Mouse (Mus musculus) hindbrain, postnatal 0 days (tissue): Measurements from ENCODE around the gene Rapgef5. TPM values are rescaled to one million over a fixed set of nuclear protein-coding genes. Genes with fewer than 3 reads are reported as not detected.

Source experiments
- ATAC-seq: fragments of 200-750 bp; cut with Nextera tagmentation; 2 replicates; pipeline ENCODE4 v1.8.0; 2017; ENCODE audit warnings: mild to moderate bottlenecking, moderate TSS enrichment, moderate library complexity
- DNase-seq: peaks from one replicate; pipeline ENCODE4 v3.0.0-alpha.2; 2015; ENCODE audit warnings: low spot score
- H3K27ac ChIP-seq: fragments of 300-500 bp; sonication (generic); 2 replicates; pipeline ENCODE4 v1.5.1; 2014; ENCODE audit warnings: mild to moderate bottlenecking
- H3K27me3 ChIP-seq: fragments of 300-500 bp; sonication (generic); 2 replicates; pipeline ENCODE4 v1.6.1; 2014; ENCODE audit warnings: low read length, mixed read lengths; ENCODE audit not compliant: insufficient read depth
- H3K36me3 ChIP-seq: fragments of 300-500 bp; sonication (generic); 2 replicates; pipeline ENCODE4 v1.6.1; 2014; ENCODE audit warnings: low read length, mixed read lengths; ENCODE audit not compliant: insufficient read depth
- H3K4me1 ChIP-seq: fragments of 300-500 bp; sonication (generic); 2 replicates; pipeline ENCODE4 v1.6.1; 2014; ENCODE audit warnings: antibody characterized with exemption, low read length, mixed read lengths; ENCODE audit not compliant: insufficient read depth
- H3K4me2 ChIP-seq: fragments of 300-500 bp; sonication (generic); 2 replicates; pipeline ENCODE4 v1.6.1; 2014; ENCODE audit warnings: low read depth, mild to moderate bottlenecking, low read length, moderate library complexity, mixed read lengths
- H3K4me3 ChIP-seq: fragments of 300-500 bp; sonication (generic); 2 replicates; pipeline ENCODE4 v1.5.1; 2014; ENCODE audit warnings: low read length
- H3K9ac ChIP-seq: fragments of 300-500 bp; sonication (generic); replicated peaks from 2 replicates; pipeline ENCODE4 v1.6.1; 2014; ENCODE audit warnings: mild to moderate bottlenecking, low read length, moderate library complexity, mixed read lengths
- H3K9me3 ChIP-seq: fragments of 300-500 bp; sonication (generic); 2 replicates; pipeline ENCODE4 v1.6.1; 2016; ENCODE audit warnings: low read length, mixed read lengths
- CTCF ChIP-seq: IDR thresholded peaks from 2 replicates; pipeline ENCODE4 v1.5.1; 2016; ENCODE audit warnings: antibody characterized with exemption, control low read depth, low read depth
- WGBS: fragments of 180-500 bp; shearing (Covaris S2); extraction: QIAGEN DNeasy Blood & Tissue Kit; methylation state at CpG from one replicate; pipeline ENCODE4 v1.1.7; 2014; 5-methylcytosine and 5-hydroxymethylcytosine counted together
- polyA plus RNA-seq: library from polyadenylated mRNA; unstranded; fragments of >200 nt; fragmentation: Nextera tagmentation; extraction: Ambion mirVana; gene quantifications from 2 replicates; pipeline ENCODE4 v1.2.1, GENCODE M21; 2015
- total RNA-seq: library from RNA; depleted of rRNA; stranded (reverse); fragments of >200 nt; gene quantifications from 2 replicates; pipeline ENCODE4 v1.2.3, GENCODE M21; 2014

The Rapgef5 gene
- total and polyA plus RNA-seq, 2 experiments from 2014 or later = 25.5 to 38.4 TPM

DNA sequence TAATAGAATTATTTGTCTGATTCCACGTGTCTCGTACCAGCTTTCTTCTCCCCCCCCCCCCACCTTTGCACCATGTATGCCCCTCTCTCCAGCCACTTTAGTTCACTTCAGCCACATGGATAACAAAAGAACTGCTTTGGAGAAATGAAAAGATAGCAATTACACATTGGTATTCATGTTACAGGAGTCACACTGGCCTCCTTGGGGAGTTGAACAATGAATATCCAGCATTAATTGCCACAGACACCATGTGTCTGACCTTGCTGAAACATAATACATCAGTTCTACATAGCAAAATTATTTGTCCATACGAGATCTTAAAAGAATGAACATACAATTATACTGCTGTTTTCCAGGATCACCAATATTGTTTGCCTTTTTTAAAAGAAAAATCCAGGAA is 170.5 kb downstream of the Rapgef5 start:
- no peaks in the 10 kb centered on the region for H3K9me3 ChIP-seq
- no peak for TF ChIP-seq CTCF
- WGBS = 41% methylated on average over 3 of the region's 3 CpGs
- DNase-seq = no peak
- H3K4me2 ChIP-seq = no peak overlapping the region
- H3K27ac ChIP-seq = no peak overlapping the region
- no peak for ATAC-seq
- no peak overlapping the region for H3K4me3 ChIP-seq
- H3K36me3 ChIP-seq = no peaks in the 10 kb centered on the region
- no peaks in the 10 kb centered on the region for H3K27me3 ChIP-seq
- peaks cover 7% of the 10 kb centered on the region for H3K4me1 ChIP-seq
- no peak overlapping the region for H3K9ac ChIP-seq

DNA sequence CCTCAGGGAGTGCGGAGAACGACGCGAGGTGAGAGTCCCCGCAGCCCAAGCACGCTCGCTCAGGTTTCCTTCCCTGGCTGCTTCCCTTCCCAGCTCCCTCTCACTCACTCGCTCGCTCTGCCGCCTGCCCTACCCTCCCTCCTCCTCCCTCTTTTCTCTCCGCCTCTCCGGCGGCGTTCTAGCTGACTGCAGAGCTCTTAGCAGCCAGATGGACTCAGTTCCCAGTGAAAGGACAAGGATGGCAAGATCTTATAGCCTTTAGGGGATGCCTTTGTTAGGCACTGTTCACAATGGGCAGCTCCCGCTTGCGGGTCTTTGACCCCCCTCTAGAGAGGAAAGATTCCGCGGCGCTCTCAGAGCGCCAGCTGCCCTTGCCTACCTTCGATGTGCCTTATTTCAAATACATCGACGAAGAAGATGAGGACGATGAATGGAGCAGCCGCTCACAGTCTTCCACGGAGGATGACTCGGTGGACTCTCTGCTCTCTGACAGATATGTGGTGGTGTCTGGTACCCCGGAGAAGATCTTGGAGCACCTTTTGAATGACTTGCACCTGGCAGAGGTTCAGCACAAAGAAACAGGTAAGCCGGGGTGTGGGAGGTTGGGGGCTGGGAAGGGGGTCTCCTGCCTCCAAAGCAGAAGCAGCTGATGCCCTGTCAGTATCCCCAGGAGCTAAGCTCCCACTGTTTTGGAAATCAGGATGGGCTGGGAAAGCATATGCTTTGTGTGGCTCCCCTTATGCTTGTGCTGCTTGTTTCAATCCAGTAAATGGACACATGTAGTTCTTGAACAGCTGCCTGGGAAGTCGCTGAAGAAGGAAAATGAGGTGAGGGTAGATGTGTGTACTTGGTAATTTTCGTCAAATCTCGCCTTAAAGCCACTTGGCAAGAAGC is 172.6 kb downstream of the Rapgef5 start:
- Histone ChIP-seq H3K27ac (peak overlapping the region; percentile 92), H3K36me3 (no peaks in the 10 kb centered on the region), H3K4me3 (peak overlapping the region; percentile 54), H3K9me3 (no peaks in the 10 kb centered on the region), H3K4me1 (peaks cover 11% of the 10 kb centered on the region), H3K9ac (peak overlapping the region; percentile 64), H3K4me2 (peak overlapping the region; percentile 63), H3K27me3 (no peaks in the 10 kb centered on the region)
- peak; percentile 83 for DNase-seq
- peak; percentile 89 for ATAC-seq
- 8% methylated on average over 32 of the region's 32 CpGs for WGBS
- 0 out of 2 replicates have a peak, but pooled peaks have one; percentile 20 for TF ChIP-seq CTCF

DNA sequence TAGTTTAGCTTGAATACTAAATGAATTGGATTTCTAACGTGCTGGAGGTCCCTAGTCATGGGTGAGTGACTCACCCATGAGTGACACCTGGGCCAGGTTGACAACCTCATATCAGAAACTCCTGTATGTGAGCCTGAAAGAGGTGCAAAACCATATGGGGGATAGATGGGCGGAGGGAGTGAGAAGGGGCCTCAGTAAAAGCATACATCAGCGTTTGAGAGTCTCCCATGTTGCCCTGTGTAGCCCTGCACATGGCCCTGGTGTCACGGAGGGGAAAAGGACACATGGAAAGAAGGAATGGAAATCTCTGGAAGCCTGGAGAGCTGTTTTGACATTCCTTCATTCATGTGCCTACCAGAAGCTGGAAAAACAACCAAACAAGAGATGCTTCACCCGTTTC is 175.1 kb downstream of the Rapgef5 start:
- no peak for TF ChIP-seq CTCF
- no peak for ATAC-seq
- Histone ChIP-seq H3K27me3 (no peaks in the 10 kb centered on the region), H3K27ac (no peak overlapping the region), H3K4me2 (peak overlapping the region; percentile 63), H3K36me3 (no peaks in the 10 kb centered on the region), H3K9me3 (no peaks in the 10 kb centered on the region), H3K4me1 (peaks cover 4% of the 10 kb centered on the region; the same call in 1 of the 2 replicates), H3K9ac (0 out of 2 replicates have a peak overlapping the region, but pooled peaks have one; percentile 17), H3K4me3 (peak overlapping the region; percentile 54)
- no peak for DNase-seq
- WGBS = 65% methylated on average over 5 of the region's 5 CpGs

DNA sequence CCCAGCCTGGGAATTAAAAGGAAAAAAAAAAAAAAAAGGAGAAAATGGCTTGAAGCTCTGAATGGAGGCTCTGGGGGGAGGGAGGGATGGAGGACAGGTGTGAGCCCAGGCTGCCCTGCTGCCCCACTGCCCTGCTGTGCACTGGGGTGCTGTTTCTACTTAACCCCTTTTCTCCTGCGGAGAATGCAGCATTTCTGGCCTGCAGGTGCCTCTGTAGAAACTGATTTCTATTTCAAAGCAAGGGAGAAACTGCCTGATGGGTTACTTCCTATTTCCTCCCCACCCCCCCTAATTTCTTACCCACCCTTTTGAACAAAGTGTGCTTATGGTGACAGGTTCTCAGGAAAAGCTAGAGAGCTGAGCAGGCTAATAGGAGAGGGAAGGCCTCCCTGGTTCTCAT is 176.5 kb downstream of the Rapgef5 start:
- Histone ChIP-seq H3K4me2 (peak overlapping the region; percentile 63), H3K4me3 (no peak overlapping the region), H3K9me3 (no peaks in the 10 kb centered on the region), H3K27me3 (no peaks in the 10 kb centered on the region), H3K4me1 (peaks cover 4% of the 10 kb centered on the region; the same call in 1 of the 2 replicates), H3K36me3 (no peaks in the 10 kb centered on the region), H3K27ac (no peak overlapping the region), H3K9ac (no peak overlapping the region; the same call in 1 of the 2 replicates)
- ATAC-seq = no peak
- 50% methylated on average over 1 of the region's 1 CpGs for WGBS
- DNase-seq = no peak
- no peak for TF ChIP-seq CTCF

DNA sequence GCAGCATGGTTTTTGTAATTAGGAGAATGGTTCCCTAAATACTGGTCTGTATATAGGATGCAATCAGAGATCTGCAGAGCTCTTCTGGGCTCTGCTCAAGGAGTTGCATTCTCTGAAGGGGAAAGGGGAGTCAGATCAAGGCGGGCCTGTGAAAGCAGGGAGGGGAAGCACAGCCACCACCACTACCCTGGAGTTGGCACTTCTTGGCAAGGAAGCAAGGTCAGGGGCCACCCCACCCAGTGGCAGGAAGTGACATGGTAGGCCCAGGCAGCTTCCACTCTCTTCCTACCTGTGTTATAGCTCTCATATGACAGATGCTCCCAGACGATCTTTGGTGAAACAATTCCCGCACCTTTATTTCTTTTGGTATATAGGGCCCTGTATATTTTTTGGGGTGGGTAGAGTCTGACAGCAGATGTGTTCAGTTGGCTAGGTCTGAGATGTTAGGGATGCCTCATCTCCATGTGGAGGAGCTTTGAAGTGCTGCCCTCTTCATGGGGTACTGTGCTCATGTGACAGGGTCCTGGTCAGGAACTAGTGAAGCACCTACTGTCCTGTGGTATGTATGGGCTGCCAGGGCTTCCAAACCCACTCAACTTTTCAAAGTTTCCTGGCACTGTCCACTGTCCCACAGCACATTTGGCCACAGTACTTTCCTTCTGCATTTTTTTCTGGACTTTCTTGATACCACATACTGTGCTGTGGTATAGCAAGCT is 183.8 kb downstream of the Rapgef5 start:
- H3K27ac ChIP-seq = no peak overlapping the region
- H3K9ac ChIP-seq = no peak overlapping the region
- no peaks in the 10 kb centered on the region for H3K36me3 ChIP-seq
- DNase-seq (no peak), ATAC-seq (peak; percentile 24; the same call in 1 of the 2 replicates)
- no peaks in the 10 kb centered on the region for H3K27me3 ChIP-seq
- WGBS = 84% methylated on average over 3 of the region's 3 CpGs
- no peaks in the 10 kb centered on the region for H3K9me3 ChIP-seq
- TF ChIP-seq CTCF = no peak
- 0 out of 2 replicates have a peak, but pooled peaks cover 5% of the 10 kb centered on the region for H3K4me1 ChIP-seq
- no peak overlapping the region for H3K4me3 ChIP-seq
- no peak overlapping the region for H3K4me2 ChIP-seq

DNA sequence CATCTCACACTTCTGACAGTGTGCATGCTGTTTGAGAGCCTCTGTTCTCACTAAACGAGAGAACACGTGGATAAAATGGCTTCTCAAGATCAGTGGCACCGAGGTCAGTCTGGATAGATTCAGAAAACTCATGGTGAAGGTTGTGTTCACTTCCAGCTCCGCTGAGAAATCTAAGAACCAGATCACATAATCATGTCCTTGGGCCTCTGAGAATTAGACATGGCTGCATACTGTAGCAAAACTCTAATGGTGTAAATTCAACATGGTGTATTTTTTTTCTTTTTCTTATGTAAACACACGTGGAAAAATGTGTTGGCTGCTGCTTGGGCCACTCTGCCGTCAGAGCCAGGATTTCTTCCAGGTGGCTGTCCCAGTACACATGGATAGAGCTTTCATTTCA is 184.6 kb downstream of the Rapgef5 start:
- no peaks in the 10 kb centered on the region for H3K9me3 ChIP-seq
- no peak overlapping the region for H3K9ac ChIP-seq
- no peak overlapping the region for H3K4me3 ChIP-seq
- H3K4me2 ChIP-seq = no peak overlapping the region
- no peaks in the 10 kb centered on the region for H3K27me3 ChIP-seq
- 0 out of 2 replicates have a peak, but pooled peaks cover 5% of the 10 kb centered on the region for H3K4me1 ChIP-seq
- WGBS = 71% methylated on average over 6 of the region's 6 CpGs
- no peaks in the 10 kb centered on the region for H3K36me3 ChIP-seq
- ATAC-seq (no peak), DNase-seq (no peak)
- no peak overlapping the region for H3K27ac ChIP-seq
- no peak for TF ChIP-seq CTCF
